Mouse (Mus musculus) neural tube, embryonic 14.5 days (tissue): ENCODE results near the gene Npy5r. TPM values are rescaled to one million over a fixed set of nuclear protein-coding genes. Genes with fewer than 3 reads are reported as not detected.
A peak's percentile ranks its signal among the peaks of the same experiment; 100 is the strongest.

Experiments used
- ATAC-seq: fragments of 200-750 bp; cut with Nextera tagmentation; 2 replicates; pipeline ENCODE4 v1.8.0; 2017; ENCODE audit warnings: low read depth, mild to moderate bottlenecking, moderate TSS enrichment, moderate library complexity
- H3K27ac ChIP-seq: fragments of 300-500 bp; sonication (generic); 2 replicates; pipeline ENCODE4 v1.5.1; 2014; ENCODE audit warnings: low read depth, mild to moderate bottlenecking, control low read depth, low read length, moderate library complexity, mixed read lengths
- H3K27me3 ChIP-seq: fragments of 300-500 bp; sonication (generic); 2 replicates; pipeline ENCODE4 v1.6.1; 2014; ENCODE audit warnings: low read length; ENCODE audit not compliant: control insufficient read depth, insufficient read depth
- H3K36me3 ChIP-seq: fragments of 300-500 bp; sonication (generic); 2 replicates; pipeline ENCODE4 v1.6.1; 2014; ENCODE audit warnings: low read length, mixed read lengths; ENCODE audit not compliant: control insufficient read depth, insufficient read depth
- H3K4me1 ChIP-seq: fragments of 300-500 bp; sonication (generic); 2 replicates; pipeline ENCODE4 v1.6.1; 2014; ENCODE audit warnings: low read length; ENCODE audit not compliant: control insufficient read depth, insufficient read depth
- H3K4me2 ChIP-seq: fragments of 300-500 bp; sonication (generic); 2 replicates; pipeline ENCODE4 v1.6.1; 2014; ENCODE audit warnings: mild to moderate bottlenecking, low read depth, low read length, control low read depth
- H3K4me3 ChIP-seq: fragments of 300-500 bp; sonication (generic); 2 replicates; pipeline ENCODE4 v1.5.1; 2014; ENCODE audit warnings: low read depth, low read length, control low read depth, mixed read lengths
- H3K9ac ChIP-seq: fragments of 300-500 bp; sonication (generic); replicated peaks from 2 replicates; pipeline ENCODE4 v1.6.1; 2014; ENCODE audit warnings: low read depth, mild to moderate bottlenecking, control low read depth, low read length, mixed read lengths
- H3K9me3 ChIP-seq: fragments of 300-500 bp; sonication (generic); 2 replicates; pipeline ENCODE4 v1.6.1; 2016; ENCODE audit warnings: low read length; ENCODE audit not compliant: control insufficient read depth
- WGBS: fragments of 180-500 bp; shearing (Covaris S2); extraction: QIAGEN DNeasy Blood & Tissue Kit; methylation state at CpG from one replicate; pipeline ENCODE4 v1.1.7; 2014; 5-methylcytosine and 5-hydroxymethylcytosine counted together
- polyA plus RNA-seq: library from polyadenylated mRNA; unstranded; fragments of >200 nt; fragmentation: Nextera tagmentation; extraction: Ambion mirVana; gene quantifications from 2 replicates; pipeline ENCODE4 v1.2.1, GENCODE M21; 2014

Gene Npy5r
- 2.5 and 4.0 TPM in 2 replicates for polyA plus RNA-seq

DNA sequence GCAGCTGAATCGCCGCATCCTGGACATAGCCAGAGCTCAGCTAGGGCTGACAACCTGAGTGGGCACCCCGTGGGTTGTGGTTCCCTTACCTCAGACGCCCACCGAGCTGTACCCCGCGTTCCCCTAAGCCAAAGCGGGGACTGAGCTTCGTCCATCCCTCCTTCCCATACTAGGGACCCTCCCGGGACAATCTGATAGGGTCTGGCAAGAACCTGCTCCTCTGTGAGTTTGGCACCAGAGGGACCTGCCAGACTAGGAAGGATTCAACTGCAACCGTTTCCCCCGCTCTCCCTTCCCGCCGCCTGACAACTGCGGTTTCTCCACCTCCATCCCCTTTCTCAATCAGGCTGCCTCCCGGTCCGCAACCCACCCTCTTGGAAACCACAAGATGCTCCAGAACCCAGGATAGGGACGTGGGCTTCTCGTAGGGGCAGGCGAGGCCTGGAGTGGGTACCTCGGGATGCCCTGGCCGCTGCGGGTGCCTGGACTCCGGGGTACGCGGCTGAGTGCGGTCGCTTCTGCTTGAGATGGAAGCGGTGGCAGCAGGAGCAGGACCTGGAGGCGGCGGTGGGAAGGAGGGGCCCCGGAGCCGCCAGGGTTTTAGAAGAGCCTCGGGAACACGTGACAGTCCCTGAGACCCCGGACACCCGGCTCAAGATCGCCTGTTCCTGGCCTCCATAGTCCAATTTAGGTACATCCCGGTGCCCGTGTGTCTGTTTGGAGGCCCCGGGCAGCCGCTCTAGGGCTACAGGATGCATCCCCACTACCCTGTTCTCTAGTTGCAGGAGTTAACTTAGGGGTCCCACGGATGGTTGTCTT is at the start of gene Npy5r:
Npy5r (minus strand) TSS at position 618 of the 819 bp plus-strand sequence.
- peak within 1 kb of the TSS; percentile 50 for H3K4me3 ChIP-seq
- WGBS = under 1% methylated on average over 43 of the region's 43 CpGs
- no peaks in the 10 kb centered on the region for H3K36me3 ChIP-seq
- no peaks in the 10 kb centered on the region for H3K27me3 ChIP-seq
- peak within 1 kb of the TSS; percentile 90 for H3K4me2 ChIP-seq
- no peaks in the 10 kb centered on the region for H3K9me3 ChIP-seq
- peak within 1 kb of the TSS; percentile 70 for H3K9ac ChIP-seq
- H3K27ac ChIP-seq = no peak within 1 kb of the TSS
- H3K4me1 ChIP-seq = peaks cover 4% of the 10 kb centered on the region; the same call in 1 of the 2 replicates
- ATAC-seq = peak; percentile 83

DNA sequence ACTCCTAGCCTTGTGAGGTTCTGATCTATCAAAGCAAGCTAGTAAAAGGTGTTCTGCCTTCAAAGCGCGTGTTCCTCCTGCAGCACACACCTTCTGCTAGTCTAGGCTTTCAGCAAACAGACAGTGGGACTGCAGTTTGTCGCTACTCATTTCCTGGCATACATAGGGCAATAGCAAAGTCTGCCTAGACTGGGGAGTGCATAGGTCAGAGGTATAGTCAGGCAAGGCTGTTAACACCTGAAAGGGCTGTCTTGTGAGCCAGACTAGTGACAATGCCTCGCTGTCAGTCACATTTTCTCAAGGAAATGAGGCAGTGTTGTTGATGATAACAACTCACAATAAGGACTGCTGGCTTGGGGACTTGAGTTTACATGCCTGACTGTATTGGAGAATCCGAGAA is 44.0 kb upstream of the Npy5r start:
- no peaks in the 10 kb centered on the region for H3K36me3 ChIP-seq
- no peak overlapping the region for H3K4me2 ChIP-seq
- H3K9ac ChIP-seq = no peak overlapping the region
- 60% methylated on average over 5 of the region's 5 CpGs for WGBS
- no peaks in the 10 kb centered on the region for H3K4me1 ChIP-seq
- no peak for ATAC-seq
- no peaks in the 10 kb centered on the region for H3K27me3 ChIP-seq
- no peak overlapping the region for H3K27ac ChIP-seq
- H3K4me3 ChIP-seq = no peak overlapping the region
- no peaks in the 10 kb centered on the region for H3K9me3 ChIP-seq

DNA sequence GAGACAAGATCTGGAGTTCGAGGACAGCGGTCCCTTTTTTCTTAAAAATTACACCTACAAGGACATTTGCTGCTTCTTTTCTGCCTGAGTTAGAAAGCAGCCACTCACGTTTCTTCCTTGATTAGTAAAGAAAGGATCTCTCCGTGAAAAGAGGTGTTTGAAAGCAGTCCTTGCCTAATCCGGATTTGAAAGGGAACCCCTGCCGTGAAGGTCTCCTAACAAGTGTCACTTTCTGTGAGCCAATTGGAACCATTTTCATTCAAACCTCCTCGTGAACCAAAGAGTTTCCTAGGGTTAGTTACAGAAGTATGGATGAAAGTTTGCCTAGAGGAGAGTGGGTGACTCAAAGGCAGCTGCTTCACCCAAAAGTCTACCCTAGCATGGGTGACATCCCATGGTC is 41.5 kb upstream of the Npy5r start:
- no peaks in the 10 kb centered on the region for H3K36me3 ChIP-seq
- WGBS = 37% methylated on average over 7 of the region's 7 CpGs
- no peak overlapping the region for H3K9ac ChIP-seq
- no peak overlapping the region for H3K4me3 ChIP-seq
- no peak overlapping the region for H3K4me2 ChIP-seq
- ATAC-seq = no peak
- H3K27me3 ChIP-seq = no peaks in the 10 kb centered on the region
- H3K4me1 ChIP-seq = no peaks in the 10 kb centered on the region
- H3K9me3 ChIP-seq = no peaks in the 10 kb centered on the region
- H3K27ac ChIP-seq = no peak overlapping the region

DNA sequence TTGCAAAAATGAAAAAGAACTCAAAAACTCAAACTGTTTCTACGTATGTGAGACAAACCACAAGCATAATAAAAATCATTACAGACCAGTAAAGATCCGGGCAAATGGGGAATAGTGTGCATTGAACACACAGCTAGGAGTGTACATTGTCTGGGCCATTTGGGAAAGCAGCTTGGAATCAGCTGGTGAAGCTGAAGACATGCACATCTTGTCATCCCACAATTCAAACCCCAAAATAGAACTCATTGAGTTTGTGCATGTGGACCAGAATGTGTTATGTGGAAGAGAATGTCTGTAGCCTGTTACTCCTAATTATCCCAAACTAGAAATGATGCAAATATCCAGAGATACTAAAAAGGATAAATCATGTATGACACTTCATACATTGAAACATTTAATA is 34.9 kb upstream of the Npy5r start:
- Histone ChIP-seq H3K9me3 (no peaks in the 10 kb centered on the region), H3K9ac (no peak overlapping the region), H3K4me2 (no peak overlapping the region), H3K4me1 (no peaks in the 10 kb centered on the region), H3K36me3 (no peaks in the 10 kb centered on the region), H3K27ac (no peak overlapping the region), H3K4me3 (no peak overlapping the region), H3K27me3 (no peaks in the 10 kb centered on the region)
- ATAC-seq = no peak
- WGBS = 90% methylated on average over 2 of the region's 2 CpGs

DNA sequence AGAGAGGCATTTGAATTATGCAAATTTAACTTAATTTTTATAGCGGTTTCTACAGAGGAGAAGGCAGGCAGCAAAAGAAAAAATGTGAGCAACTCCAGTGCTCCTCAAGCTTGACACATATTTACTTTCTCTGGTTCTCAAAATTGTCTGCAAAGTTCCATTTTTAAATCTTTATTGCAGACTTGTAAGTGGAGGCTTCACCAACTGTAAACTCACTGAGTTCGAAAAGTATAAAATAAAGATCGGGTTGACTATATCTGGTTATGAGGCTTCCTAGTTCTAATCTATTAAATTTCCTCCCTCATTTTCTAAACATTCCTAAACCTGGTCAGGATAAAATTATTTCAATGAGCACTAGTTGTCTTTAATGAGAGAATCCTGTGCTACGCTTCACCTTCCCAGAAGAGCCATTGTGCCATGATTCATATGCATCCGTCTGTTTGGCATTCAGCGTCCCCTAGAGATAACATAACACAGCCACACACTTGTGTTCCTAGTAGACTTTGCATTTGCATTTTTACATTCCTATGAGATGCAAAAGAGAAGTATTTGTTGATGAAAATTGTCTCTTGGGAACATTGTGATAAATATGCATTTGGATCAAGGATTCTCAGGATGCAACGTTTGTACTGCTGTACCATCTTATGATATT is 26.5 kb upstream of the Npy5r start:
- no peak overlapping the region for H3K4me3 ChIP-seq
- no peak for ATAC-seq
- H3K27ac ChIP-seq = no peak overlapping the region
- no peaks in the 10 kb centered on the region for H3K27me3 ChIP-seq
- H3K4me1 ChIP-seq = no peaks in the 10 kb centered on the region
- WGBS = 75% methylated on average over 7 of the region's 7 CpGs
- H3K4me2 ChIP-seq = no peak overlapping the region
- H3K9me3 ChIP-seq = no peaks in the 10 kb centered on the region
- no peak overlapping the region for H3K9ac ChIP-seq
- no peaks in the 10 kb centered on the region for H3K36me3 ChIP-seq

DNA sequence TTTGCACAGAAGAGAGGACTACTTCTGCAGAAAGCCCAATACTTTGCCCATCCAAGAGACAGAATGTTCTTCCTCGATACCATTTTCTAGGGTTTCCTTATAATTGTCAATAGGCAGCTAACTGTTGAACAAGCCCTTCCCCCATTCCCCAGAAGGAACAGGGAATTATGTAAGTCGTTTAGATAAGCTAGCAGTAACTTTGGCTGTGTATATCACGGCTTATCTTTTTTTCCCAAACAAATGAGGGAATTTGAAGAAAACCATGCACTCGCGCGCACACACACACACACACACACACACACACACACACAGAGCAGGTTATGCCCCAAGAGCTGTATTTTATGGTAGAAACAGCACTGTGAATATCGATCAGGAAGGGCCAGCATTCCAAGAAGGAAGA is 10.9 kb upstream of the Npy5r start:
- Histone ChIP-seq H3K4me1 (0 out of 2 replicates have a peak, but pooled peaks cover 6% of the 10 kb centered on the region), H3K27ac (no peak overlapping the region), H3K27me3 (no peaks in the 10 kb centered on the region), H3K4me3 (peak overlapping the region; percentile 42), H3K4me2 (peak overlapping the region; percentile 66), H3K36me3 (no peaks in the 10 kb centered on the region), H3K9ac (no peak overlapping the region), H3K9me3 (no peaks in the 10 kb centered on the region)
- ATAC-seq = no peak
- WGBS = 71% methylated on average over 7 of the region's 7 CpGs

DNA sequence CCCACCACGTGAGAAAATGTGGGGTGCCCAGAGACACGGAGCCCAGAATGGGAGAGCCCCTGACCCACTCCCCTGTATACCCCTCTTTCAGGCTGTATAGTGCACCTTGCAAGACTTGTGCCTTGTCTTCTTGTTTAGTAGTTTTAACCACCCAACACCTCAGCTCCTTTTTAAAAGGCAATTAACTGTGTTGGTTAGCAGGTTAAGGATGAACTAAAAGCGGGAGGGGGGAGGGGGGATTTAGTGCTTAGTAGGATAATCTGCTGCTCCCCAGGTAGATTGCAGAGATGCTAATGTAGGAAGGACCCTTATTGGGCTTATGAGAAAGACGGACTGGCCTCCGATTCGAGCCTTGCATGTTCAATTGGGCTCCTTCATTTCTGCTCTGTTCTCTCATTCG is 10.1 kb upstream of the Npy5r start:
- 2% methylated on average over 7 of the region's 7 CpGs for WGBS
- Histone ChIP-seq H3K4me1 (0 out of 2 replicates have a peak, but pooled peaks cover 6% of the 10 kb centered on the region), H3K9me3 (no peaks in the 10 kb centered on the region), H3K27me3 (no peaks in the 10 kb centered on the region), H3K4me3 (peak overlapping the region; percentile 42), H3K27ac (no peak overlapping the region), H3K4me2 (peak overlapping the region; percentile 66), H3K36me3 (no peaks in the 10 kb centered on the region), H3K9ac (no peak overlapping the region; the same call in 1 of the 2 replicates)
- peak; percentile 42; the same call in 1 of the 2 replicates for ATAC-seq

DNA sequence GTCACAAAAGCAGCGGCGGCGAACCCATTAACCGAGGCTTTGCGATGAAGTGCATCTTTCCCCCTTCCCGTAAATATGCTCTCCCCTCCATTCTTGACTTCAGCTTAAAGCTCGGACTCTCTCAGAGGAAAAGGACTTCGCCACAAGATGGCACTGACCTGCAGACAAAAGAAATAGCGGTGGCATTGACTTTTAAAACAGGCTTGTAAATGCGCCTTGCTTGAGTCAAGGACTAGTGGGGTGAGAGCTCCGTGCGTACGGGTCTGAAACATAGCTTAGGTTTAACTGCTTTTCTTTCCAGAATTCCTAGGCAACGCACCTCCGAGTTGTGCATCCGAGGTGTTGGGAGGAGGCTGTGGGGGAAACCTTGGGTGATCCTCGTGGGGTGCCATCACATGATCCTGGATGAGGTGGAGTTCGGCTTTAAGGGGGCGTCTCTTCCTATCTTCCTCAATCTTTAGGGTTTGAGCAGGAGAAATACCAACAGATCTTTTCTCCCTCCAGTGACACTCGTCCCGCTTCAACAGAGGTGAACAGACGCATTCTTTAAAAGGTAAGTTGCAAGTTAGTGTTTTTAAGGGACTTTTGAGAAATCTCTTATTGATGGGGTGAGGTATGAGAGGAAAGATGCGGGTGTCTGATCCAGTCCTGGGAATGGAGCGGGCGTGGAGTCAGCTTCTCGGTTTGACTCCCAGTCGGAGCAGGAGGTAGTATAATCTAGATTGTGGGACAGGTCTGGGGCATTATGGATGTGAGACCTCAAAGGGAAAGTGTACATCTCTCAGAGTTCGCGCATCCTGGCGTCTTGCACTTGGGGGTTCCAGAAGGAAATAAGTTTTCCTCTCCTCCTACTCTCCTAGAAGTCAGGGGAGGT is 9.3 kb upstream of the Npy5r start, which contains the start of gene Npy1r:
Npy1r (plus strand) TSS at position 223 of the 874 bp plus-strand sequence.
- ATAC-seq = peak; percentile 75
- H3K9me3 ChIP-seq = no peaks in the 10 kb centered on the region
- H3K27ac ChIP-seq = no peak within 1 kb of the TSS
- WGBS = under 1% methylated on average over 30 of the region's 30 CpGs
- H3K9ac ChIP-seq = peak within 1 kb of the TSS; percentile 47; the same call in 1 of the 2 replicates
- H3K36me3 ChIP-seq = no peaks in the 10 kb centered on the region
- peak within 1 kb of the TSS; percentile 66 for H3K4me2 ChIP-seq
- H3K4me1 ChIP-seq = 0 out of 2 replicates have a peak, but pooled peaks cover 6% of the 10 kb centered on the region
- no peaks in the 10 kb centered on the region for H3K27me3 ChIP-seq
- H3K4me3 ChIP-seq = peak within 1 kb of the TSS; percentile 42
